Mouse (Mus musculus): Measurements from ENCODE around the gene Gm10959. TPM values are rescaled to one million over a fixed set of nuclear protein-coding genes. Genes with fewer than 3 reads are reported as not detected.

The Gm10959 gene
- polyA plus RNA-seq, 1 experiment from 2014 or later: not detected

DNA sequence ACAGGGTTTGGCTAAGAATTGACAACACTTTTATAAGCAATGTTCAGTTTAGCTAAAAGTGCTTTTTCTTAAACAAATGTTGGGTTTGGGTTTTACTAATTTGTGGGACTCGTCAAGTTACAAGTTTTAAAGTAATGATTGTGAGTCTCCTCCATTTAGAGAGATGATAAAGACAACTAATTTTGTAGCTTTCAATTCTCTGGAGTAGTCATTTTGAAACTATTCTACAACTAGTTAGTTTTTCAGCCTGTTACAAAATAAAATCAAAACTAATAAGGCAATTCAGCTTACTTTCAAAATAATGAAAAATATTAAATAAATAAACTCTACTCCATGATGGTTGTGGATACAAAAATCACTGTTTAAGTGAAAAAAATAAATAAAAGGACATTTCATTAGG is 13.3 kb upstream of the Gm10959 start:
- WGBS: 90% methylated on average over 1 of the region's 1 CpGs
- no peak overlapping the region for H3K9ac ChIP-seq
- no peaks in the 10 kb centered on the region for H3K27me3 ChIP-seq (ENCODE audit: insufficient read depth, low read length)
- DNase-seq (no peak), ATAC-seq (ENCODE audit: insufficient read depth) (no peak)
- peaks cover 5% of the 10 kb centered on the region; the same call in 1 of the 2 replicates for H3K36me3 ChIP-seq (ENCODE audit: insufficient read depth)
- no peak for TF ChIP-seq CTCF (IDR thresholded peaks at IDR 0.05; ENCODE audit: low read depth)
- H3K9me3 ChIP-seq (ENCODE audit: low read depth, low read length): no peaks in the 10 kb centered on the region
- no peak overlapping the region for H3K4me3 ChIP-seq (ENCODE audit: low read depth, low read length)
- H3K27ac ChIP-seq (ENCODE audit: low read depth): no peak overlapping the region
- no peaks in the 10 kb centered on the region for H3K4me1 ChIP-seq (ENCODE audit: insufficient read depth)
- no peak overlapping the region for H3K4me2 ChIP-seq

DNA sequence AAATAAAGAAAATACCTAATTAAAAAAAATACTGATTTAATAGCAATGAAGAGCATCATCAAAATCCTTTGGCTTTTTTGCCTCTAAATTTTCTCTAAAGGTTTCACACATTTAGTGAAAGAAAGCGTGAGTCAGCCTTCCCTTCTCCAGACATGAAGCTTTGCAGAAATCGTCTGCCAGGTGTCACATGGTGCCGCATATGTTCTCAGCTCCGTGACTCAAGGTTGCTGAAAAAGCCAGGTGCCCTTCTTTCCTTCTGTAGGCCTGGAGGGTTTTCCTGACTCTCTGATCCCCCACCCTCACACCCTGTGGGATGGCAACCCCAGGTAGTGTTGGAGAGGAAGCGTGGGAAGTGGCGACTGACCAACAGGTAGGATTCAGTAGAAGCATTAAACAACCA is 10.6 kb upstream of the Gm10959 start:
- ATAC-seq (ENCODE audit: insufficient read depth): no peak
- Histone ChIP-seq H3K4me1 (ENCODE audit: insufficient read depth) (no peaks in the 10 kb centered on the region), H3K36me3 (ENCODE audit: insufficient read depth) (peaks cover 10% of the 10 kb centered on the region; the same call in 1 of the 2 replicates), H3K4me3 (ENCODE audit: low read depth, low read length) (no peak overlapping the region), H3K27me3 (ENCODE audit: insufficient read depth, low read length) (no peaks in the 10 kb centered on the region), H3K27ac (ENCODE audit: low read depth) (no peak overlapping the region), H3K9me3 (ENCODE audit: low read depth, low read length) (no peaks in the 10 kb centered on the region), H3K4me2 (no peak overlapping the region), H3K9ac (no peak overlapping the region)
- no peak for DNase-seq
- no peak for TF ChIP-seq CTCF (IDR thresholded peaks at IDR 0.05; ENCODE audit: low read depth)
- WGBS: 87% methylated on average over 6 of the region's 6 CpGs

DNA sequence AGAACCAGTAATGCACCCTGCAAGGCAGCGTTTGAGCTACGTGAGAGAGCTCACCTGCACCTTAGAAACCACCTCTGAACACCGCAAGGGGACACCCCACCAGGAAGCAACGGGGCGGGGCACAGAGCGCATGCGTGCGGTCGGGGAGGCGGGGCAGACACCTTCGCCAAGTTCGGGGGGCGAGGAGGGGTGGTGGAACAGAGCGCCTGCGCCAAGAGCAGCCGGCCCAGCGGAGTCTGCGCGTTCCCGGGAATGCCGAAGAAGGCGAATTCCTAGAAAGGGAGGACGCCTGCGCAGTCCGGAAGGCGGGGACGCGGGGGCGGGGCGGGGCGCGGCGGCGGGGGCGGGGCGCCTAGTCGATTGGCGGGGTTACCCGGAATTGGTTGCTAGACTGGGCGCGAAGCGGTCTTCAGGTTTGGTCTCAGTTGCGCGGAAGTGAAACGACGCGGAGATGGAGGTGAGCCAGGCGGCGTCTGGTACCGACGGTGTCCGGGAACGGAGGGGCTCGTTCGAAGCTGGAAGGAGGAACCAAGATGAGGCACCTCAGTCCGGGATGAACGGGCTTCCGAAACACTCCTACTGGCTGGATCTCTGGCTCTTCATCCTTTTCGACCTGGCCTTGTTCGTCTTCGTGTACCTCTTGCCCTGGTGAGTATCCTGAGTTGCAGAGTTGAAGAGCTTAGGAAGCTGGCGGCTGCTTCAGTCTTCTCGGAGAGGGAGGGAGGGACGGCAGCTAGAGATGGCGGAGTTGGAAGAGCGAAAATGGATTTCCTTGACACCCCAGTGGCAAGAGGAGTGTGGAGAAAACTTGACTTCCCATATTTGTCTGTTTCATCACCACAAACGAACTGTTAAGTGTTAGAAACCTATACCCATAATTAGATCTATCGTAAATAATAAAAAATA is 5.1 kb upstream of the Gm10959 start, which contains the start of gene 1810037I17Rik:
TSS of gene 1810037I17Rik (plus strand) at position 195 of the 906 bp plus-strand sequence.
- H3K4me1 ChIP-seq (ENCODE audit: insufficient read depth): no peaks in the 10 kb centered on the region
- H3K9me3 ChIP-seq (ENCODE audit: low read depth, low read length): no peaks in the 10 kb centered on the region
- peak within 1 kb of the TSS; percentile 78 for H3K4me2 ChIP-seq
- H3K4me3 ChIP-seq (ENCODE audit: low read depth, low read length): peak within 1 kb of the TSS; percentile 63
- 1% methylated on average over 67 of the region's 68 CpGs for WGBS
- H3K36me3 ChIP-seq (ENCODE audit: insufficient read depth): peaks cover 6% of the 10 kb centered on the region; the same call in 1 of the 2 replicates
- peak; percentile 98 for DNase-seq
- H3K27ac ChIP-seq (ENCODE audit: low read depth): peak within 1 kb of the TSS; percentile 88
- ATAC-seq (ENCODE audit: insufficient read depth): peak; percentile 97
- H3K9ac ChIP-seq: peak within 1 kb of the TSS; percentile 65
- TF ChIP-seq CTCF (IDR thresholded peaks at IDR 0.05; ENCODE audit: low read depth): peak; percentile 58
- no peaks in the 10 kb centered on the region for H3K27me3 ChIP-seq (ENCODE audit: insufficient read depth, low read length)

DNA sequence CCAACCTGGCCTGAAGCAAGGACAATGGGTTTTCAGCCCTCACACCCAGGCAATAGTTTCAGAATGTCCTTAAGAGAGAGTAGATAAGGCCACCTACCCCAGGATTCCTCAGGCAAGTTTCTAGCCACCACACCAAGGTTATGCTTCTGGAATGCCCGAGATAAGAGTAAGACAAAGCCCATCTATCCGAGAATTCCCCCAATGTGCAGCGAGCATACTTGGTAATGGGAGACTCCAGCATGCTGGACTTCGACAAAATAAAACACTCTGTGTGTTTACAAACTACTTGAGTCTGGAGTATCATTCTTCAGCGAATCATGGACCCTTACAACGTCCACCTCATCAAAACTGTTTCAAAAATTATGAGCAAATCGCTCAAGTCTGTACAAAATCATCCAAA is 4.0 kb upstream of the Gm10959 start:
- Histone ChIP-seq H3K4me2 (peak overlapping the region; percentile 78), H3K4me3 (ENCODE audit: low read depth, low read length) (peak overlapping the region; percentile 63), H3K27me3 (ENCODE audit: insufficient read depth, low read length) (no peaks in the 10 kb centered on the region), H3K27ac (ENCODE audit: low read depth) (peak overlapping the region; percentile 78), H3K9me3 (ENCODE audit: low read depth, low read length) (no peaks in the 10 kb centered on the region), H3K9ac (no peak overlapping the region), H3K4me1 (ENCODE audit: insufficient read depth) (no peaks in the 10 kb centered on the region), H3K36me3 (ENCODE audit: insufficient read depth) (peaks cover 6% of the 10 kb centered on the region; the same call in 1 of the 2 replicates)
- WGBS: 34% methylated on average over 7 of the region's 7 CpGs
- TF ChIP-seq CTCF (IDR thresholded peaks at IDR 0.05; ENCODE audit: low read depth): no peak
- DNase-seq (peak; percentile 41), ATAC-seq (ENCODE audit: insufficient read depth) (no peak)

DNA sequence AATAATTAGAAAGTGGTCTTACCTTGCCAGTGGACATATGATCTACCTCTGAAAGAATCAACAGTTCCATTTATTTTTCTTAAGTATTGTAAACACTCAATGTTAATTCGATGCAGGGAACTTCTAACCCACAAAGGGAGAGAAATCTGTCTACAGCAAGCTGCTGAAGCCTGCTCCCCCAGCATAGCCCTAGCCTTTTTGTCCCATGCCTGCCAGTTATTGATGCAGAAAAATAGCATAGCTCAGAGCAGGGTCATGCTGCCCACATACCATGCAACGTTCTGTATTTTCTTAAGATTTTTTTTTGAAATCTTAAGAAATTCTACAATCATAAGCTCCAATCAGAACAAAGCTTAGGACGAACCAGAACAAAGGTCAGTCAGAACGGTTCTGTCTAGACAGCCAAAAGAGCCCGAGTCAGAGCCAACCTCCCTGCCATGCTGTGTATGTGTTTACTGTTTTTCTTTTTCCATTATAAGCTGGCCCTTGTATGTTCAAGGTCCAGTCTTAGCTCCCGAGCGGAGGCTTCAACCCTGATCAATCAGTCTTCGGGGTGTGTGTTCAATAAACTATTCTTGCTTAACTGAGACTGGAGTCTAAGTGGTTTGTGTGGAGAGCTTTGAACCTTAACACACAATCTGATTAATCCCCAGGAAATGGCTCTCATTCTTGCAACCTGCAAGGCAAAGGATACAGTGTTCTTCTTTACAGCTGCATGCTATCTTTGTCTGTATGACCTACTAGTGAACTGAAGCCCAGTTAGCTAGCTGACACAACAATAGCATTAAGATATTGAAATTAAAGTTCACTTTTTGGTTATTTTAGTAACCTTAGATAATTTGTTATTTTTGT is 2.7 kb upstream of the Gm10959 start:
- WGBS: 66% methylated on average over 8 of the region's 8 CpGs
- DNase-seq (no peak), ATAC-seq (ENCODE audit: insufficient read depth) (no peak)
- Histone ChIP-seq H3K9ac (no peak overlapping the region), H3K27me3 (ENCODE audit: insufficient read depth, low read length) (no peaks in the 10 kb centered on the region), H3K27ac (ENCODE audit: low read depth) (no peak overlapping the region), H3K36me3 (ENCODE audit: insufficient read depth) (no peaks in the 10 kb centered on the region), H3K4me1 (ENCODE audit: insufficient read depth) (no peaks in the 10 kb centered on the region), H3K4me2 (no peak overlapping the region), H3K4me3 (ENCODE audit: low read depth, low read length) (no peak overlapping the region), H3K9me3 (ENCODE audit: low read depth, low read length) (no peaks in the 10 kb centered on the region)
- no peak for TF ChIP-seq CTCF (IDR thresholded peaks at IDR 0.05; ENCODE audit: low read depth)

DNA sequence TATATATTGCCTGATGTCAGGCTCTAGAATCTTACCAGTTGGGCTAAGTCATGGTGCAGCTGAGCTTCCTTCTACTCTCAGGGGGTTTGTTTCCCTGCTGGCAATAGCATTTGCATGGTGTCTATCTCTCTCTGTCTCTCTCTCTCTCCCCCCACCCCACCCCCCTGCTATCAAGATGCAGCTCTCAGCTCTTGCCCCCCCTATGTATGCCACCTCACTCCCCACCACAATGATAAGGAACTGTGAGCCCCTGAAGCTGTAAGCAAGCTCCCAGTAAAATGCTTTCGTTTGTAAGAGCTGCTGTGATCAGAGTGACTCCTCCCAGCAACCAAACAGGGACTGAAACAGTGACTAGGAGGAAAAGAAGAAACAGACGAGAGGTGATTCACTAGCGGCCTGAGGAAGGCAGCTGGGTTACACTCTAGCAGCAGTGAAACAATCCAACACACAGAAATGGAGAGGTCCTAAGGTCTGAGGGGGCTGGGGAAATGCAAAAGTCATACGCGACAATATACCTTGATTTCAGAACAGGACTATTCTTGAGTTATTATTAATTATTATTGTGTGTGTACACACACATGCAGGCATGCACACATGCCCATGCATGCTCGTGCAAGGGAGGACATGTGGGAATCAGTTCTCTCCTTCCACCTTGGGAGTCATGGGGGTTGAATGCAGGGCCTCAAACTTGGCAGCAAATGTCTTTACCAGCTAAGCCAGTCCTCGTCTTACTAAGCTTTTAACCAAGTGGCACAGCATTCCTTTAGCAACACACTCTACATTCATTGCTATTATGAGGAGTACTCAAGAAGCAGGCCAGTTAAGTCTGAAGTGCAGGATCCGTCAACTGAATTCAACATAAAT is 1.6 kb upstream of the Gm10959 start:
- H3K9me3 ChIP-seq (ENCODE audit: low read depth, low read length): no peaks in the 10 kb centered on the region
- no peak overlapping the region for H3K4me2 ChIP-seq
- ATAC-seq (ENCODE audit: insufficient read depth) (no peak), DNase-seq (peak; percentile 18)
- WGBS: 54% methylated on average over 8 of the region's 8 CpGs
- TF ChIP-seq CTCF (IDR thresholded peaks at IDR 0.05; ENCODE audit: low read depth): no peak
- no peak overlapping the region for H3K4me3 ChIP-seq (ENCODE audit: low read depth, low read length)
- no peaks in the 10 kb centered on the region for H3K4me1 ChIP-seq (ENCODE audit: insufficient read depth)
- no peak overlapping the region for H3K27ac ChIP-seq (ENCODE audit: low read depth)
- no peaks in the 10 kb centered on the region for H3K27me3 ChIP-seq (ENCODE audit: insufficient read depth, low read length)
- no peak overlapping the region for H3K9ac ChIP-seq
- no peaks in the 10 kb centered on the region for H3K36me3 ChIP-seq (ENCODE audit: insufficient read depth)
